Comparison of ENCODE assay signal across 9 mouse cellular contexts in the genomic region with DNA sequence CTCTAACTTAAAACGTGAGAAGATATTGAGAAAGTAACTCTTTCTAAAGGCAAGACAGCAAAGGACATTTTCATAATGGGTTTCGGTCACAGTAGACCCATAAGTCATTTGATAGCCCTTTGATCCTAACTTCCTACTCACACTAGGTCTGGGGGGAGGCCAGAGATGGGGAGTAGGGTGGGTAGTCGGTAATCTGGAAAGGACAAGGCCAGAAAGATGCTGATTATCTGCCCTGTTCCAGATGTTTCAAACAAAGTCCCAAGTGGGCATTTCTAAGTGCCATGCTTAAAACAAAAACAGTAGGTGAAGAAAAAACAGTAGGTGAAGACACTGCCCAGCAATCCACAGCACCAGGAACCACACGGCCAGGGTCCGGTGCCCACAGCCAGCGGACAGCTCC. TPM values are rescaled to one million over a fixed set of nuclear protein-coding genes. Genes with fewer than 3 reads are reported as not detected.
A peak's percentile ranks its signal among the peaks of the same experiment; 100 is the strongest.
DNase-seq lines count a peak whose midpoint lies in the region; ATAC-seq and TF ChIP-seq lines count a peak whose summit lies in the region.
"Had no signal": no experiment of that assay in that cellular context is flagged by ENCODE, and none has a peak within 500 bp of the region (broad histone marks: within the 10 kb centered on the region; RNA-seq: fewer than 3 reads in every experiment).

No protein-coding gene starts in this region.

- peaks cover 20% of the 10 kb centered on the region for H3K4me1 ChIP-seq in heart, embryonic 12.5 days (replicated peaks)
- no peaks in the 10 kb centered on the region for H3K4me1 ChIP-seq in ES-E14 (ENCODE audit: control insufficient read depth in 2 of 2, insufficient read depth in 2 of 2, low read length in 2 of 2, poor library complexity in 1 of 2)
- H3K4me1 ChIP-seq in hindbrain, embryonic 11.5 days (replicated peaks; ENCODE audit: control insufficient read depth, insufficient read depth, low read length) = no peaks in the 10 kb centered on the region

- peak overlapping the region; percentile 84 for H3K9ac ChIP-seq in heart, embryonic 12.5 days
- H3K9ac ChIP-seq in ES-E14 (ENCODE audit: insufficient read depth, low read depth, low read length, poor library complexity, severe bottlenecking) = peak overlapping the region; percentile 88
- H3K9ac ChIP-seq in hindbrain, embryonic 11.5 days (ENCODE audit: low read depth, low read length) = peak overlapping the region; percentile 79

- WGBS in heart, embryonic 12.5 days = 5% methylated on average over 6 of the region's 6 CpGs
- 5% methylated on average over 6 of the region's 6 CpGs for WGBS in hindbrain, embryonic 11.5 days

- H3K4me3 ChIP-seq in heart, embryonic 12.5 days = peak overlapping the region; percentile 79
- peak overlapping the region; percentile 72 to 92 for H3K4me3 ChIP-seq in ES-E14 (ENCODE audit: insufficient read depth in 1 of 2, low read depth in 1 of 2, low read length in 2 of 2, poor library complexity in 1 of 2, severe bottlenecking in 1 of 2)
- H3K4me3 ChIP-seq in hindbrain, embryonic 11.5 days (ENCODE audit: low read depth, low read length) = peak overlapping the region; percentile 78

- peak overlapping the region; percentile 97 for H3K27ac ChIP-seq in heart, embryonic 12.5 days (ENCODE audit: poor library complexity, severe bottlenecking)
- H3K27ac ChIP-seq in ES-E14 (ENCODE audit: insufficient read depth, low read depth, low read length, poor library complexity, severe bottlenecking) = no peak overlapping the region
- peak overlapping the region; percentile 88 for H3K27ac ChIP-seq in hindbrain, embryonic 11.5 days (ENCODE audit: low read depth, low read length)

- no peaks in the 10 kb centered on the region for H3K27me3 ChIP-seq in heart, embryonic 12.5 days (replicated peaks)
- no peaks in the 10 kb centered on the region for H3K27me3 ChIP-seq in hindbrain, embryonic 11.5 days (ENCODE audit: control insufficient read depth, insufficient read depth, low read length)
- H3K27me3 ChIP-seq: Patski had no signal

- DNase-seq in heart, adult 11 months = no peak
- no peak for DNase-seq in ES-E14 (ENCODE audit: low read depth, low spot score)
- DNase-seq in hindbrain, embryonic 11.5 days (ENCODE audit: low spot score) = no peak
- DNase-seq in mesoderm, embryonic 11.5 days (ENCODE audit: low read depth, low spot score) = peak; percentile 36
- DNase-seq in adrenal gland, postnatal 10 days = no peak
- DNase-seq in cerebellum, postnatal 25 days = no peak
- no peak for DNase-seq in left cerebral cortex, adult 18-20 months (ENCODE audit: low spot score in 2 of 2)

- peak overlapping the region; percentile 72 for H3K4me2 ChIP-seq in heart, embryonic 12.5 days
- peak overlapping the region; percentile 66 for H3K4me2 ChIP-seq in hindbrain, embryonic 11.5 days (replicated peaks; ENCODE audit: low read depth, low read length)

- in situ Hi-C loops in ES-E14 (cut with MboI; ENCODE audit: low sequenced_read_pairs in 2 of 2, unreplicated experiment in 2 of 2) = no loop called here

- no peak for ATAC-seq in heart, embryonic 12.5 days (ENCODE audit: insufficient number of reproducible peaks, low FRiP score)
- peak; percentile 37 for ATAC-seq in hindbrain, embryonic 11.5 days (ENCODE audit: low FRiP score)

- H3K36me3 ChIP-seq in heart, embryonic 12.5 days = no peaks in the 10 kb centered on the region
- H3K36me3 ChIP-seq in ES-E14 (ENCODE audit: control insufficient read depth, insufficient read depth, low read length, poor library complexity, severe bottlenecking) = no peaks in the 10 kb centered on the region
- no peaks in the 10 kb centered on the region for H3K36me3 ChIP-seq in hindbrain, embryonic 11.5 days (ENCODE audit: control insufficient read depth, insufficient read depth, low read length)

- H3K9me3 ChIP-seq in heart, embryonic 12.5 days (replicated peaks) = no peaks in the 10 kb centered on the region
- no peaks in the 10 kb centered on the region for H3K9me3 ChIP-seq in ES-E14 (ENCODE audit: control insufficient read depth, insufficient read depth, low read depth, low read length)
- no peaks in the 10 kb centered on the region for H3K9me3 ChIP-seq in hindbrain, embryonic 11.5 days (ENCODE audit: control insufficient read depth, low read length)

TF ChIP-seq in ES-E14, 5 proteins besides CTCF, POLR2A, EP300 and RAD21:
- TF ChIP-seq MAFK (IDR thresholded peaks at IDR 0.05; ENCODE audit: insufficient read depth, low read depth, low read length) (no peak), CHD2 (IDR thresholded peaks at IDR 0.05; ENCODE audit: low read depth, low read length) (no peak), ZNF384 (IDR thresholded peaks at IDR 0.05; ENCODE audit: low read depth, low read length) (no peak), HCFC1 (IDR thresholded peaks at IDR 0.05; ENCODE audit: borderline replicate concordance, insufficient read depth, low read length) (no peak)
TF ChIP-seq in ES-E14: peak in this region for 0.

RNA-seq across cellular contexts. Expression of gene Hacd1, which starts 1.2 kb away (rescaled TPM):
- 236 and 238 TPM in 2 replicates for polyA plus RNA-seq in heart, embryonic 12.5 days (2016; fragmentation: Nextera tagmentation; extraction: Ambion mirVana)
- total RNA-seq in ES-E14 (2012; rRNA removed) = 11.0 and 19.9 TPM in 2 replicates
- 50.2 and 50.9 TPM in 2 replicates for polyA plus RNA-seq in hindbrain, embryonic 11.5 days (2014; fragmentation: Nextera tagmentation; extraction: Ambion mirVana)
- 10 to 100 TPM; 55.1 to 62.3 TPM for total RNA-seq in adrenal gland, postnatal 10 days (2021)
- 10 to 100 TPM; 15.5 to 17.6 TPM for total RNA-seq in left cerebral cortex, adult 18-20 months (2021)

RNA-seq across cellular contexts. Expression of gene Stam, which starts 19.2 kb away (rescaled TPM):
- 59.5 and 63.1 TPM in 2 replicates for polyA plus RNA-seq in heart, embryonic 12.5 days (2016; fragmentation: Nextera tagmentation; extraction: Ambion mirVana)
- total RNA-seq in ES-E14 (2012; rRNA removed) = 40.5 and 48.6 TPM in 2 replicates
- polyA plus RNA-seq in hindbrain, embryonic 11.5 days (2014; fragmentation: Nextera tagmentation; extraction: Ambion mirVana) = 116 TPM in 2 replicates
- total RNA-seq in adrenal gland, postnatal 10 days (2021) = 10 to 100 TPM; 41.6 to 44.3 TPM
- 10 to 100 TPM; 92.2 to 92.6 TPM for total RNA-seq in left cerebral cortex, adult 18-20 months (2021)
